Mouse (Mus musculus): ENCODE measurements around the gene Smim24. TPM values are rescaled to one million over a fixed set of nuclear protein-coding genes. Genes with fewer than 3 reads are reported as not detected.

Smim24 gene
- polyA plus RNA-seq, 1 experiment, result 6,898 TPM

GRCm38 (mm10) chr10:81384605-81384982 is 8.3 kb upstream of the Smim24 start:
- 0% methylated on average over 19 of the region's 19 CpGs for WGBS
- peak overlapping the region; percentile 68 for H3K4me3 ChIP-seq (ENCODE audit: low read depth, low read length)
- TF ChIP-seq CTCF (IDR thresholded peaks at IDR 0.05; ENCODE audit: extremely low read depth, insufficient read length, insufficient replicate concordance, low read depth, low read length) (no peak), POLR2A (IDR thresholded peaks at IDR 0.05; ENCODE audit: low read depth, low read length) (no peak)
- H3K27ac ChIP-seq (ENCODE audit: insufficient read depth, low read depth, low read length), result 0 out of 2 replicates have a peak overlapping the region, but pooled peaks have one; percentile 0
- H3K36me3 ChIP-seq (ENCODE audit: control insufficient read depth, insufficient read depth, low read length), result peaks cover 21% of the 10 kb centered on the region; the same call in 1 of the 2 replicates
- peaks cover 21% of the 10 kb centered on the region for H3K4me1 ChIP-seq (ENCODE audit: control insufficient read depth, insufficient read depth, insufficient read length, low read length)
- H3K27me3 ChIP-seq (ENCODE audit: control insufficient read depth, insufficient read depth, low read length), result no peaks in the 10 kb centered on the region

GRCm38 (mm10) chr10:81385603-81386306 is 7.1 kb upstream of the Smim24 start:
- no peak for TF ChIP-seq CTCF (IDR thresholded peaks at IDR 0.05; ENCODE audit: extremely low read depth, insufficient read length, insufficient replicate concordance, low read depth, low read length)
- TF ChIP-seq POLR2A (IDR thresholded peaks at IDR 0.05; ENCODE audit: low read depth, low read length), result no peak
- H3K27me3 ChIP-seq (ENCODE audit: control insufficient read depth, insufficient read depth, low read length), result no peaks in the 10 kb centered on the region
- peaks cover 21% of the 10 kb centered on the region; the same call in 1 of the 2 replicates for H3K36me3 ChIP-seq (ENCODE audit: control insufficient read depth, insufficient read depth, low read length)
- WGBS, result 65% methylated on average over 22 of the region's 22 CpGs
- H3K27ac ChIP-seq (ENCODE audit: insufficient read depth, low read depth, low read length), result no peak overlapping the region
- H3K4me1 ChIP-seq (ENCODE audit: control insufficient read depth, insufficient read depth, insufficient read length, low read length), result peaks cover 28% of the 10 kb centered on the region
- H3K4me3 ChIP-seq (ENCODE audit: low read depth, low read length), result peak overlapping the region; percentile 68; the same call in 1 of the 2 replicates

- no peak overlapping the region for H3K27ac ChIP-seq (ENCODE audit: insufficient read depth, low read depth, low read length)
- WGBS, result 92% methylated on average over 20 of the region's 20 CpGs
- no peaks in the 10 kb centered on the region for H3K27me3 ChIP-seq (ENCODE audit: control insufficient read depth, insufficient read depth, low read length)
- H3K36me3 ChIP-seq (ENCODE audit: control insufficient read depth, insufficient read depth, low read length), result peaks cover 21% of the 10 kb centered on the region; the same call in 1 of the 2 replicates
- TF ChIP-seq POLR2A (IDR thresholded peaks at IDR 0.05; ENCODE audit: low read depth, low read length) (no peak), CTCF (IDR thresholded peaks at IDR 0.05; ENCODE audit: extremely low read depth, insufficient read length, insufficient replicate concordance, low read depth, low read length) (no peak)
- H3K4me1 ChIP-seq (ENCODE audit: control insufficient read depth, insufficient read depth, insufficient read length, low read length), result peaks cover 34% of the 10 kb centered on the region
- H3K4me3 ChIP-seq (ENCODE audit: low read depth, low read length), result no peak overlapping the region
These were observed 5.1 kb upstream of the Smim24 start for GRCm38 (mm10) chr10:81387716-81388115.

GRCm38 (mm10) chr10:81388505-81389055 is 4.3 kb upstream of the Smim24 start, which contains the start of gene Gm48552:
Gm48552 (plus strand) TSS chr10:81389005.
- Histone ChIP-seq H3K4me3 (ENCODE audit: low read depth, low read length) (no peak within 1 kb of the TSS), H3K27me3 (ENCODE audit: control insufficient read depth, insufficient read depth, low read length) (no peaks in the 10 kb centered on the region), H3K4me1 (ENCODE audit: control insufficient read depth, insufficient read depth, insufficient read length, low read length) (peaks cover 34% of the 10 kb centered on the region), H3K36me3 (ENCODE audit: control insufficient read depth, insufficient read depth, low read length) (peaks cover 21% of the 10 kb centered on the region; the same call in 1 of the 2 replicates), H3K27ac (ENCODE audit: insufficient read depth, low read depth, low read length) (peak within 1 kb of the TSS; percentile 25; the same call in 1 of the 2 replicates)
- no peak for TF ChIP-seq CTCF (IDR thresholded peaks at IDR 0.05; ENCODE audit: extremely low read depth, insufficient read length, insufficient replicate concordance, low read depth, low read length)
- 63% methylated on average over 5 of the region's 5 CpGs for WGBS

- Histone ChIP-seq H3K27ac (ENCODE audit: insufficient read depth, low read depth, low read length) (peak overlapping the region; percentile 25; the same call in 1 of the 2 replicates), H3K4me3 (ENCODE audit: low read depth, low read length) (no peak overlapping the region), H3K27me3 (ENCODE audit: control insufficient read depth, insufficient read depth, low read length) (no peaks in the 10 kb centered on the region), H3K36me3 (ENCODE audit: control insufficient read depth, insufficient read depth, low read length) (peaks cover 27% of the 10 kb centered on the region), H3K4me1 (ENCODE audit: control insufficient read depth, insufficient read depth, insufficient read length, low read length) (peaks cover 36% of the 10 kb centered on the region)
- WGBS, result 42% methylated on average over 3 of the region's 3 CpGs
- no peak for TF ChIP-seq POLR2A (IDR thresholded peaks at IDR 0.05; ENCODE audit: low read depth, low read length)
- no peak for TF ChIP-seq CTCF (IDR thresholded peaks at IDR 0.05; ENCODE audit: extremely low read depth, insufficient read length, insufficient replicate concordance, low read depth, low read length)
These were observed 3.5 kb upstream of the Smim24 start for GRCm38 (mm10) chr10:81389373-81389772.

- H3K4me3 ChIP-seq (ENCODE audit: low read depth, low read length), result no peak overlapping the region
- H3K27ac ChIP-seq (ENCODE audit: insufficient read depth, low read depth, low read length), result peak overlapping the region; percentile 25; the same call in 1 of the 2 replicates
- TF ChIP-seq POLR2A (IDR thresholded peaks at IDR 0.05; ENCODE audit: low read depth, low read length) (no peak), CTCF (IDR thresholded peaks at IDR 0.05; ENCODE audit: extremely low read depth, insufficient read length, insufficient replicate concordance, low read depth, low read length) (peak; percentile 98)
- H3K4me1 ChIP-seq (ENCODE audit: control insufficient read depth, insufficient read depth, insufficient read length, low read length), result peaks cover 34% of the 10 kb centered on the region
- peaks cover 33% of the 10 kb centered on the region for H3K36me3 ChIP-seq (ENCODE audit: control insufficient read depth, insufficient read depth, low read length)
- WGBS, result 57% methylated on average over 23 of the region's 23 CpGs
- H3K27me3 ChIP-seq (ENCODE audit: control insufficient read depth, insufficient read depth, low read length), result no peaks in the 10 kb centered on the region
These were observed 2.8 kb upstream of the Smim24 start for GRCm38 (mm10) chr10:81389801-81390677.

Measured in small intestine, adult 2 months (tissue).